Mouse (Mus musculus) heart, adult 2 months (tissue): ENCODE results near the gene Grik3. TPM values are rescaled to one million over a fixed set of nuclear protein-coding genes. Genes with fewer than 3 reads are reported as not detected.
"Not testable (repeated sequence)": the region's sequence is repeated elsewhere in the genome, so short reads cannot be mapped to it uniquely, and the experiment has no call there.

ENCODE experiments used
- DNase-seq, 2 experiments: peaks; one replicate each; pipeline ENCODE4 v3.0.0; 2021
- H3K27ac ChIP-seq: fragments of 200-600 bp; 2 replicates; pipeline ENCODE4 v1.8.1; 2022
- H3K27me3 ChIP-seq: fragments of 200-500 bp; 2 replicates; pipeline ENCODE4 v1.6.1; 2012; ENCODE audit warnings: mild to moderate bottlenecking, low read length, inconsistent platforms, mixed read lengths; ENCODE audit not compliant: control insufficient read depth, insufficient read depth
- H3K36me3 ChIP-seq: fragments of 200-500 bp; 2 replicates; pipeline ENCODE4 v1.6.1; 2012; ENCODE audit warnings: low read length, inconsistent platforms; ENCODE audit not compliant: control insufficient read depth, insufficient read depth
- H3K4me1 ChIP-seq: fragments of 200-500 bp; 2 replicates; pipeline ENCODE4 v1.6.1; 2011; ENCODE audit warnings: low read length; ENCODE audit not compliant: control insufficient read depth, insufficient read depth
- H3K4me3 ChIP-seq: fragments of 200-600 bp; 2 replicates; pipeline ENCODE4 v1.8.1; 2022
- H3K79me2 ChIP-seq: fragments of 200-500 bp; replicated peaks from 2 replicates; pipeline ENCODE4 v1.6.1; 2012; ENCODE audit warnings: mild to moderate bottlenecking, inconsistent platforms, low read length, moderate library complexity, mixed read lengths; ENCODE audit not compliant: control insufficient read depth, insufficient read depth
- H3K9ac ChIP-seq: fragments of 200-500 bp; 2 replicates; pipeline ENCODE4 v1.6.1; 2012; ENCODE audit warnings: low read depth, mild to moderate bottlenecking, control low read depth, inconsistent platforms, low read length, mixed read lengths
- CTCF ChIP-seq: fragments of 200-600 bp; IDR thresholded peaks from 2 replicates; pipeline ENCODE4 v1.8.1; 2022; ENCODE audit warnings: antibody characterized with exemption, mild to moderate bottlenecking, moderate library complexity
- EP300 ChIP-seq: fragments of 200-500 bp; IDR thresholded peaks from 2 replicates; pipeline ENCODE4 v1.6.1; 2011; ENCODE audit warnings: low read depth, low read length, control low read depth; ENCODE audit not compliant: insufficient read depth
- POLR2A ChIP-seq: fragments of 200-500 bp; IDR thresholded peaks from 2 replicates; pipeline ENCODE4 v1.6.1; 2011; ENCODE audit warnings: mild to moderate bottlenecking, low read depth, low read length, control low read depth; ENCODE audit not compliant: insufficient read depth
- WGBS: fragments of 180-500 bp; shearing (Covaris S2); methylation state at CpG from one replicate; pipeline ENCODE4 v1.1.7; 2018; 5-methylcytosine and 5-hydroxymethylcytosine counted together
- intact Hi-C: fragments of 180-260 bp; cut with DNase I; formaldehyde crosslinking; loops from one replicate; pipeline ENCODE4 v1.15.1; 2025
- polyA plus RNA-seq: library from polyadenylated mRNA; depleted of rRNA; stranded (reverse); fragments of >200 nt; gene quantifications from 2 replicates; pipeline ENCODE4 v1.2.3, GENCODE M21; 2012
- total RNA-seq, 2 experiments: library from RNA; stranded (reverse); gene quantifications; 2 replicates each; pipeline ENCODE4 v1.2.3; 2021

The Grik3 gene
- total and polyA plus RNA-seq, 3 experiments: 0.14 to 0.25 (median 0.21) TPM

- no peaks in the 10 kb centered on the region for H3K36me3 ChIP-seq
- H3K4me1 ChIP-seq: no peaks in the 10 kb centered on the region
These were observed 109.1 kb downstream of the Grik3 start for GRCm38 (mm10) chr4:125599510-125600005.

GRCm38 (mm10) chr4:125600642-125601041, 110.1 kb downstream of the Grik3 start:
- intact Hi-C loops: no loop called here
- no peaks in the 10 kb centered on the region for H3K79me2 ChIP-seq
- DNase-seq: no peak
- H3K36me3 ChIP-seq: no peaks in the 10 kb centered on the region
- no peak overlapping the region for H3K9ac ChIP-seq
- H3K4me1 ChIP-seq: no peaks in the 10 kb centered on the region
- 60% methylated on average over 8 of the region's 8 CpGs for WGBS
- H3K4me3 ChIP-seq: no peak overlapping the region
- no peak for TF ChIP-seq CTCF
- no peak for TF ChIP-seq POLR2A
- TF ChIP-seq EP300: no peak
- no peak overlapping the region for H3K27ac ChIP-seq
- no peaks in the 10 kb centered on the region for H3K27me3 ChIP-seq

More at GRCm38 (mm10) chr4:125599510-125600005, 109.1 kb downstream of the Grik3 start:
- H3K4me3 ChIP-seq: no peak overlapping the region
- DNase-seq: no peak
- intact Hi-C loops: no loop called here
- no peak overlapping the region for H3K9ac ChIP-seq
- WGBS: 62% methylated on average over 3 of the region's 3 CpGs
- no peaks in the 10 kb centered on the region for H3K27me3 ChIP-seq
- TF ChIP-seq POLR2A (no peak), EP300 (no peak), CTCF (no peak)
- H3K79me2 ChIP-seq: no peaks in the 10 kb centered on the region
- no peak overlapping the region for H3K27ac ChIP-seq

GRCm38 (mm10) chr4:125601301-125601700, 110.8 kb downstream of the Grik3 start:
- Histone ChIP-seq H3K4me1 (no peaks in the 10 kb centered on the region), H3K4me3 (no peak overlapping the region), H3K9ac (no peak overlapping the region), H3K27me3 (no peaks in the 10 kb centered on the region), H3K36me3 (no peaks in the 10 kb centered on the region), H3K79me2 (no peaks in the 10 kb centered on the region), H3K27ac (no peak overlapping the region)
- TF ChIP-seq CTCF: no peak
- no peak for TF ChIP-seq EP300
- TF ChIP-seq POLR2A: no peak
- intact Hi-C loops: no loop called here
- no peak for DNase-seq
- WGBS: 60% methylated on average over 3 of the region's 3 CpGs

GRCm38 (mm10) chr4:125604494-125604893, 114.0 kb downstream of the Grik3 start:
- Histone ChIP-seq H3K27ac (no peak overlapping the region), H3K36me3 (no peaks in the 10 kb centered on the region), H3K9ac (no peak overlapping the region), H3K79me2 (no peaks in the 10 kb centered on the region), H3K4me1 (no peaks in the 10 kb centered on the region), H3K27me3 (no peaks in the 10 kb centered on the region), H3K4me3 (no peak overlapping the region)
- intact Hi-C loops: no loop called here
- no peak for TF ChIP-seq POLR2A
- no peak for TF ChIP-seq CTCF
- TF ChIP-seq EP300: no peak
- 54% methylated on average over 7 of the region's 7 CpGs for WGBS
- DNase-seq: no peak

GRCm38 (mm10) chr4:125606147-125606546, 115.6 kb downstream of the Grik3 start:
- no peak overlapping the region for H3K4me3 ChIP-seq
- no peak overlapping the region for H3K9ac ChIP-seq
- TF ChIP-seq EP300 (no peak), CTCF (no peak), POLR2A (no peak)
- 74% methylated on average over 6 of the region's 6 CpGs for WGBS
- no peak for DNase-seq
- no peaks in the 10 kb centered on the region for H3K27me3 ChIP-seq
- no peak overlapping the region for H3K27ac ChIP-seq
- intact Hi-C loops: no loop called here
- no peaks in the 10 kb centered on the region for H3K79me2 ChIP-seq
- H3K4me1 ChIP-seq: no peaks in the 10 kb centered on the region
- H3K36me3 ChIP-seq: no peaks in the 10 kb centered on the region

GRCm38 (mm10) chr4:125607397-125608042, 117.0 kb downstream of the Grik3 start:
- Histone ChIP-seq H3K4me1 (no peaks in the 10 kb centered on the region), H3K79me2 (no peaks in the 10 kb centered on the region), H3K36me3 (no peaks in the 10 kb centered on the region), H3K27ac (no peak overlapping the region), H3K4me3 (no peak overlapping the region), H3K9ac (no peak overlapping the region), H3K27me3 (no peaks in the 10 kb centered on the region)
- TF ChIP-seq EP300 (no peak), POLR2A (no peak), CTCF (no peak)
- intact Hi-C loops: no loop called here
- WGBS: 47% methylated on average over 10 of the region's 10 CpGs
- no peak for DNase-seq

GRCm38 (mm10) chr4:125608896-125609295, 118.4 kb downstream of the Grik3 start:
- DNase-seq, H3K4me3 ChIP-seq, H3K4me1 ChIP-seq, H3K36me3 ChIP-seq, H3K79me2 ChIP-seq, intact Hi-C loops, H3K27ac ChIP-seq, H3K9ac ChIP-seq, H3K27me3 ChIP-seq: not testable (repeated sequence)
- 76% methylated on average over 3 of the region's 4 CpGs for WGBS
